Mouse (Mus musculus) layer of hippocampus, postnatal 25 days (tissue): Measurements from ENCODE around the gene Morn5. TPM values are rescaled to one million over a fixed set of nuclear protein-coding genes. Genes with fewer than 3 reads are reported as not detected.

ENCODE experiments used
- DNase-seq, 2 experiments: peaks; one replicate each; pipeline ENCODE4 v3.0.0; 2022; ENCODE audit warnings: mixed read lengths in 2 of 2, low spot score in 1 of 2; ENCODE audit errors: extremely low spot score in 1 of 2
- total RNA-seq, 2 experiments: library from RNA; stranded (reverse); gene quantifications; 2 replicates each; pipeline ENCODE4 v1.2.3; 2021

Morn5 gene
- total RNA-seq, 2 experiments from 2014 or later, result 0.66 to 1.5 TPM

DNA sequence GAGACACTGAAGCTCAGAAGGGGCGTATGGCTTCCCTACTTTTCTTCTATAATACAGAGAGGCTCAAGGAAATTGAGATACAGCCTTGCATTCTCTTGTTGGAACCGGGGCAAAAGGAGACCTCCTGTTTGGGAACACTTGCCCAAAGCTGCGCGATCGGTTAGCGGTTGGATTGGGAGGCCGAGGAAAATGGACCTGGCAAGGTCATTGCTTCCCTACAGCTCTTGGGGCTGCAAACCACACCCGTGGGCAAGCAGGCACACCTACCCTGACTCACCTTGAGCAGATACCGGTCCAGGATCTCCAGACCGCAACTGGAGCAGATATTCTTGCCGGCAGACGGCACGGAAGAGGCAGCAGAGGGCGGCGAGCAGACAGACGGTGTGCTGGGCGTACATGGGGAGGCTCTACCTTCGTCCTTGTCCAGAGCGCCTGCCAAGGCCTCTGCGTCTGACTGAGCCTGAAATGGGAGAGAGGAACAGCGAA is 53.9 kb downstream of the Morn5 start:
- no peak for DNase-seq

DNA sequence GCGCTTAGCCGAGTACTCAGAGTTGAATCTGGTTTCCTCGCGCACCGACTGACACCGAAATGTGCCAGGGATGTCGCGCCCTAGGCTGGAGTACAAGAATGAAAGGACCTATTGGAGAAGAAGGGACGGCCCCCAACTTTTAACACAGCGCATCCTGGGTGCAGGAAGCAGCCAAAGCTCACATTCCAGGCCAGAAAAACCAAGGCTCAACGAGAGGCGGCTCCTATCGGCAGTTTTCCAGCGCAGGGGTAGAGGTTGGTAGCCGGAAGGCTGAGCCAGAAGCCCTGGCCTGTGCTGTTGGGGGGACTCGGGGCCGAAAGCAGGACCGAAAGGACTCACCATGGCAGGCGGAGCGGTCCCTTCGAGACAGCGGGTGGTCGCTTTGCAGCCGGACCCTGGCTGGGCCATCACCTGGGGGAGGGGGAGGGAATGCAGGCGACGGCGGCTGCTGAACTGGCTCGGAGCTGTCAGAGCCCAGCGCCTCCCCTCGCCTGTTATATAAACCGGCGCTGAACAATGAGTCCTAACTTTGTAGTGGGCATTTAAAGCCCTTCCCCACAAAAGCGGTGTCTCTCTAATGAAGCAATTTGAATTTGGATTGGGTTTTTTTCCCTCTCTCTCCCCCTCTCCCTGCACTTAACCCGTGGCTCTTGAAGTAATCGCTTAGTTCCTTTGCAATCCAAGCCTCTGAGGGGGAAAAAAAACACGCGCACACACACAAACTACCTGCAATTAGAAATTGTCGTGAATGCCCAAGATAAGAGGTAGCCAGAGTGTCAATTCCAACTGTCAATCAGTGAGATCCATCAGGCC is 54.5 kb downstream of the Morn5 start:
- DNase-seq, result no peak

DNA sequence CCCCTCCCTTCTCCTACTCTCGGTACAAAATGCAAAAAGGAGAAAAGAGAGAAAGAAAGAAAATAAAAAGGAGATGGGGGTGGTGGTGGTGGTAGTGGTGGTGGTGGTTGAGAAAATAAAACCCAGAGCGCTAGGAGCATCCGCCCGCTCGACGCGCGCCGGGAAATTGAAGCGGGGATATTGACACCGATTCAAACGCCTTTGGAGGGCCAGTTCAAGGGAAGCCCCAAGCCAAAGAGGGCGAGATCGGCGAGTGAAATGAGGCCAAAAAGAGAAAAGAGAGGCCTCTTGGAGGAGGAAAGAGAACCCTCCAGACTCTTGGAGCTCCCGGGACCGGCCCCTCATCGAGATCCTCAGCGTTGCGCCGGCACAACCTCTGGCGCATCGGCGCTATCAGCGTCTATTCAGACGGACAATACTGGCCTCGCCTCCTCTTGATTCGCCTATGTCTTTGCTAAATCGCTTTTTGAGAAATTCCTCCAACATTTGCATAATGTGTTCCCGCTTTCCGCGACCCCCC is 55.2 kb downstream of the Morn5 start:
- DNase-seq, result no peak

DNA sequence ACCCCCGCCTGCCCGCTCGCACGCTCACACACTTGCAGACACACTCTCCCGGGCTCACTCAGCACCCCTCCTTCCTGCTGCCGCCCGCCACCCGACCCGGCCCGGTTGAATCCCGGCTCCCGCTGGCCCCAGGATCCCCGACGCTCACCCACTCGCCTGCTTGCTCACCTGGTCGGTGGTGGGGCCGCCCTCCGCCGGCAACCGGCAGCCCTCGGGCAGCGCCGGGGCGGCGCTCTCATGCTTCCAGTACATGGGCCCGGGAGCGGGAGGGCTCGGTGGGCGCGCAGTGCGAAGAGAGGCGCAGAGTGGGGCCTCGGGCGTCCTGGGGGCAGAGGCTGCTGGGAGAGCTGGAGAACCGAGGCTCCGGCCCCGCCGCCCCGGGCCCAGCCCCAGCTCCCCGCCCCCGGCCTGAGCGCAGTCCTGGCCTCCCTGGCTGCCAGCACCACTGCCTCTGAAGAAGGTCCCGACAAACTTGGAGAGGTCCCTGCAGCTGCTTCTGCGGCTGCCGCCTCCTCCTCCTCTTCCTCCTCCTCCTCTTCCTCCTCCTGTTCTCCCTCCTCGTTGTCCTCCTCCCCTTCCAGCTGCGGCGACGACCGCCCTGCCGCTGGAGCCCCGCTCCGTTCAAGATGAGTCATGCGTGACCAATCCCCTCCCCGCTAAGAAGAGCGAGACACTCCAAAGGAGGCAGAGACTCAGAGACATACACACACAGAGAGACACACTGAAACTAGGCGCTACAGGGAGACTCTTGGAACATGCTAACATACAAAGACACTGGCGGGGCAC is 55.9 kb downstream of the Morn5 start, which contains the start of gene Lhx6:
Gene Lhx6, minus strand, starts transcription at position 453 of the 786 bp plus-strand sequence.
- DNase-seq, result no peak

DNA sequence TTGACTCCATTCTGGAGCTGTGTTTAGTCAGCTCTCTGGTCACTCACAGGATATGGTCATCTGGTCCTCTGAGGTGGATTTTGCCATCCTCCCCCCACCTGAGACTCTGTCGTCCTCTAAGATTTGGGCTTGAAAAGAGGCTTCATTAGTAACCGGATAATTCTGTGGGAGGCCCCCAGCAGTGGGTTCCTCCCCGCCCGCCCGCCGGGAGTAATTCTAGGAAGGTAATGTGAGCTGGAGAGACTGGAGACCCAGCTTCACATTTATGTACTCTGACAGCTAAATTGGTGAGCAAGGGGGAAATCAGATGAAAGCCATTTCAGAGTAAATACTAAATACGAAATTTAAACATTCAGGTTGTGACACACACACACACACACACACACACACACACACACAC is 59.4 kb downstream of the Morn5 start:
- no peak for DNase-seq

DNA sequence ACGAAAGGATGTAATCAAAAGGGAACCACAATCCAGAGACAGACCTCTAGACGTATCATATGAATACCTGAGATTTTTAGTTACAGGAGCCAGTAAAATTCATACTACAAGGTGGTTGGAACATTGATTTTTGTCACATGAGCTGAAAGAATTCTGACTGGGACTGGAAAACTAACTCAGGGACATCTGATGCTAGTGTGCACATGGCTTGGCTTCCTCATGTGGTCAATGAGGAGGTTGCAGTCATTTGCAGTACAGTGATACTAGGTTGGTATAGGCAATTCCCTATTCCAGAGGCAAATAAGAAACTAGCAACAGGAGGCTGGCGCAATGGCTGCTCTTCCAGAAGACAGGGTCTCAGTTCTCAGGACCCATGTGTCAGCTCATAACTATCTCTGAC is 63.4 kb downstream of the Morn5 start:
- no peak for DNase-seq

DNA sequence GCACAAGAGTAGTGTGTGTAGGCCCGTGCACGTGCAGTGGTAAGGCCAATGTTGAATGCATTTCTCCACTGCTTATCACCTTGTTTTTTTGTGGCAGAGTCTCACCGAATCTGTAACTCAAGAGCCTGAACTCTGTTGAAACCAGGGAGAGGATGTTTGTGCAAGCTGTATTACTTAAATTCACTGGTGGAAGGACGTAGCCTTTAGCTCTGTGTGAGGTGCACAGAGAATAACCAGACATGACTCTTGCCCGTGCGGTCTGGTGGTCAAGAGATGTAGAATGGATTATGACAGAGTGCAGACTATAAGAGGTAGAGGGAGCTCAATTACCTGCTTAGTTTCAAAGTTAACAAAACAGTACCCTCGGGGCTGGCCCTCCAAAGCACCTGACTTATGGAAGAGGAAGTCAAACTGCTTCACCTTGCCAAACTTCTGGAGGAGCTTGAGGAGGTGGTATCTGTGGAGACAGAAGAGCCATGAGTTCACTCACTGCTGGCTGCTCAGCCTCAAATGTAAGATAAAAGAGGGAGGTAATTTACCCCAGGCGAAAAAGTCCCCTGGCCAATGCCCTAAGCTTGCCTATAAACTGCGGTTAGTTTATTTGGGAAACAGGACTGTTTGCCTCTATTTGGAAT is 77.7 kb downstream of the Morn5 start:
- no peak for DNase-seq

DNA sequence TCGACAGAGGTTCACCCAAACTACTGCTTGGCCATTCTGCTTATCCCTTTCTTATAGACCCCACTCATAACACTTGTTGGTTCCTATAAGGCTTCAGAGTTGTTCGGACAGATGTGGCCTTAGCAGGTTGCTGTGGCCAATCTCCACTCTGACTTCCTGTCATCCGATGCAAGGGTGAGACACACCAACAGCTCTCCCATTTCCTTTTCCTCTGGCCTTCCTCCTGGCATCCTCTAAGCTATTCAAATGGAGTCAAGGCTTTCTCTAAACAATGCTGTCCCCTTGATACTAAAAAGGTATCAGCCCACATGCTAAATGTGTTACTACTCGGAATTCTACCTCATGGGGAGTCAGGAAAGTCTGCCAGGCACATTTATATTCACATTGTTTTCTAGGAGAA is 78.7 kb downstream of the Morn5 start:
- no peak for DNase-seq

DNA sequence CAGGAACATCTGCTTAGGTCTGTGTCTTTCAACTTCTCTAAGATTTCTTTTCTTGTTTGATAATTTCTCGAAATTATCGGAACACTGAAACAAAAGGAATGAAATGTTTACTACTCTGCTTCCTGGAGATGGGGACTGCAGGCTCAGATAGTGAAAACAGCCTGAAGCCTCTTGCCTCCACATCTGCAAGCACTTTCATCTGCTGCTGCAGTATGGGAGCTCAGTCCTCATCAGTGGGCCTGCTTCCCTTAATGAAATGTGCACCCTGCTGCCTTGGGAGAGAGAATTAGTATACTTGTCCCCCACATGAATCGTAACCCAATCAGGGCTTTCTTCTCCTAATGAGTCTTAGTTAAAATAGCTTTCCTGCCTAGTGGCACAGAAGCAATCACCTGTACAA is 79.8 kb downstream of the Morn5 start:
- DNase-seq, result no peak

Other genes starting within 250 kb of the Morn5 start
- 10 to 100 TPM; 30.5 to 30.7 TPM for gene Ttll11, start 69.5 kb upstream of the Morn5 start, total RNA-seq
- 100 to 1,000 TPM; 184 to 222 TPM for gene Ndufa8, start 52 bp upstream of the Morn5 start, total RNA-seq
- 10 to 100 TPM; 15.7 to 16.8 TPM for gene Lhx6, start 56.0 kb downstream of the Morn5 start, total RNA-seq
- gene Mrrf, start 86.9 kb downstream of the Morn5 start, total RNA-seq, result 10 to 100 TPM; 16.7 to 17.0 TPM
- gene Rbm18, start 87.3 kb downstream of the Morn5 start, total RNA-seq, result 10 to 100 TPM; 48.1 to 51.6 TPM
- 10 to 100 TPM; 16.3 to 17.0 TPM for gene Ptgs1, start 181.0 kb downstream of the Morn5 start, total RNA-seq